Mouse (Mus musculus) megakaryocyte, embryonic 14.5 days (primary cell): Measurements from ENCODE around the gene Bnc2.

Experiments used
- FLI1 ChIP-seq: IDR thresholded peaks from 2 replicates; pipeline ENCODE4 v1.6.1; 2012; ENCODE audit warnings: low read length, inconsistent platforms, mixed read lengths
- GATA1 ChIP-seq: IDR thresholded peaks from 3 replicates; pipeline ENCODE4 v1.6.1; 2012; ENCODE audit warnings: mixed read lengths, low read length, inconsistent platforms, borderline replicate concordance

DNA sequence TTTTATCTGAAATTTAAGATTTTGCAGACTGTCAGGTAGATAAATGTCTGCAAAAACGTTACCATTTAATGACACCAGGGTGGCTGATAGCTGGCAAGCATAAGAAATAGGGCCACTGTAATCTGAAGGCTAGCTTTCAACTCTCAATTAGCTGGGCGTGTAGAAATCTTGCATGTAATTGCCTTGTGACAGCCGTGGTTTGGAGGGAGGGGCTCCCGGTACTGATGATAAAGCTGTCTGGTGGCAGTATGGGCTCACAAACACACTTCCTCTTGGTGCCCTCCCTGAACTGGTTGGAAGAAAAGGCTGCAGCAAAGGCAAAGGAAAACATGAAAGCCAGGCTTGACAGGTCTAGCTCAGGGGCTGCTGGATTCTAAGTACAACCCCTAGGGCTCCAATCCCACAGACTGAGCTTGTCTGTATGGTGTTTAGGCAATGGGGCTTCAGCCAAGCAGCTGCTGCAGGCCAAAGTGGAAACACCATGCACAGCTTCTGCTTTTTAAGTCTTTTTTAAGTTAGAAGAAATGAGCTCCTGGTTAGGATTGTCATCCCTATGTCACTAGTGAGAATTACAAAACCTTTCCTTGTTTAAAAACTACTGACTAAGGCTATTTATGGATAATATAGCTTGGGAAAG, 366.7 kb downstream of the Bnc2 start:
- TF ChIP-seq GATA1 (no peak), FLI1 (no peak)
